Mouse (Mus musculus): ENCODE data around the gene Sap30. TPM values are rescaled to one million over a fixed set of nuclear protein-coding genes. Genes with fewer than 3 reads are reported as not detected.
"Not testable (repeated sequence)": the region's sequence is repeated elsewhere in the genome, so short reads cannot be mapped to it uniquely, and the experiment has no call there.

The Sap30 gene
- total RNA-seq, 2 experiments from 2014 or later = 19.7 to 24.9 TPM

DNA sequence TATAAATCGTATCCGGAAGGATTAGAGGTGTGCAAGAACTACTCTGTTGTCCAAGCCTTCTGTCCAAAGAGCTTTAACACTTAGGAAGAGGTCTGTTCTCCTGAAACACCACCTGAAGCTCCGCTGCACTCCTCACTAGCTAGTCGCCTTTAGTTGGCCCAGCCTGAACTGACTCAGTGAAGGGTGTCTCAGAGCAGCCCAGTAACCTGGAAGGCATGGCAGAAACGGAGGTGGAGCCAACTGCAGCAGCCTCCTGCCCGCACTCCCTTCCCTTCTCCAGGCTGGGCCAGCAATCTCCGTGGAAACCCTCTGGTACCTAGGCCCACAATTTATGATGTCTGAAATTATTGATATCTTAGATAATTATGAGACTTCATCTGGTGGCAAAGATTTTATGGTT is 36.9 kb downstream of the Sap30 start:
- no peak for ATAC-seq (replicated peaks; ENCODE audit: low FRiP score, poor library complexity, severe bottlenecking)

DNA sequence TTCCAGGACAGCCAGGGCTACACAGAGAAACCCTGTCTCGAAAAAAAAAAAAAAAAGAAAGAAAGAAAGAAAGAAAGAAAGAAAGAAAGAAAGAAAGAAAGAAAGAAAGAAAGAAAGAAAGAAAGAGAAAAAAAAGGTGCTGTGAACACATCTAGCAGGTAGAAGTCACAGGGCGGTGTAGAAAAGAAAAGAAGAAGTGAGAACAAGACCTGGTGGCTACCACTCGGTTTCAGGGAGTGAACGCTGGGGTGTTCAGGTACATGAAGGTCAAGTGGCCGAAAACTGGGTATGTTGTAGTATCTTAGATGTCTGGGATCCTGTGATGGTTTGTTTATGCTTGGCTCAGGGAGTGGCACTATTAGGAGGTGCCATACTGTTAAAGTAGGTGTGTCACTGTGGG is 41.8 kb downstream of the Sap30 start:
- ATAC-seq (replicated peaks; ENCODE audit: low FRiP score, poor library complexity, severe bottlenecking) = not testable (repeated sequence)

DNA sequence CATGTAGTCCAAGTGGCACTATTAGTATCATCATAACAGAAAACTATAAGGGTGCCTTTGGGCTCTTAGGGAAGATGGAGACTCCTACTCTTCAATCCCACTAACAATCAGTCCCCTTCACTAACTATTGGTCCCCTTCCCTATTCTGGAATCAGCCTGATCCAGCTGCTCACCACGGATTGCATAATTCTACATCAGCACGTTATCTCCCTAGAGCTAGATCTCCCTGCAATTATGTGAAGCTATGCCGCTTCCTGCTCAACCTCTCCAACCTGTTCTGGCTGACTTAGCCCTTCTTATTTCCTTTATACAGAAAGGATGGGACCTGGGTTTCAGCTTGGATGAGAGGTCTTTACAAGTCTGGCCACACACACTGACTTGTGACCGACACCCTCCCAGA is 44.4 kb downstream of the Sap30 start:
- ATAC-seq (replicated peaks; ENCODE audit: low FRiP score, poor library complexity, severe bottlenecking) = no peak

DNA sequence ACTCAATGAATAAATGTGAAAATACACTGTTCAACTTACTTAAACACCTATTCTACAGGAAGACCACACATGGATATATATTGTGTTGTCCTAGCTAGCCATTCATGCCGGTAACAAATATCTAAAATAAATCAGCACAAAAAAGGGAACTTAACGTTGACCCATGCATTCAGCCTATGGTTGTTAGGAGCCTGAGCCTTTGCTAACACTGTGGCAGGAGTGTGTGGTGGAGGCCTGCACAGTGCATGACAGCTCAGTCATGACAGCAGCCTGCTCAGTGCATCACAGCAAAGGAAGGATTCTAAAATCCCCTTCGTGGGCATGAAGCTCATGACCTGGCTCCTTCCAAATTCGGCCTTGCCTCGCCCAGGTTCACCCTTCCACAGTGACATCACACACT is 46.1 kb downstream of the Sap30 start:
- ATAC-seq (replicated peaks; ENCODE audit: low FRiP score, poor library complexity, severe bottlenecking) = no peak

DNA sequence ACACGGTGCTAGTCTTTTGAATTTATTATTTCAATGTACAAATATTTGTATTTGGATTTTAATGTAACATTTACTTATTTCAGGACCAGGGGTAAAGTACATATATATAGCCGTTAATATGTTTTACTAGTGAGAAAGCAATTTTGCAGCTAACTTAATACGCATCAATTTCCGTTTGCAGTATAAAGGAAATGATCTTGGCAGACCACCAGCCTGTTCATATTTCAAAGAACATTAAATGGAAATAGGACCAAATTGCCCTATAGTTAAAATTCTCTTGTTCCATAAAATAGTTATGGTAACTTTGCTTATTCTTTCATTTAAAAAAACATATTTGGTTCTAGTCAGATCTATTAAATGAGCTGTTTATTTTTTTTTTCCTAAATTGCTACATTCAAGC is 46.5 kb downstream of the Sap30 start:
- ATAC-seq (replicated peaks; ENCODE audit: low FRiP score, poor library complexity, severe bottlenecking) = no peak

DNA sequence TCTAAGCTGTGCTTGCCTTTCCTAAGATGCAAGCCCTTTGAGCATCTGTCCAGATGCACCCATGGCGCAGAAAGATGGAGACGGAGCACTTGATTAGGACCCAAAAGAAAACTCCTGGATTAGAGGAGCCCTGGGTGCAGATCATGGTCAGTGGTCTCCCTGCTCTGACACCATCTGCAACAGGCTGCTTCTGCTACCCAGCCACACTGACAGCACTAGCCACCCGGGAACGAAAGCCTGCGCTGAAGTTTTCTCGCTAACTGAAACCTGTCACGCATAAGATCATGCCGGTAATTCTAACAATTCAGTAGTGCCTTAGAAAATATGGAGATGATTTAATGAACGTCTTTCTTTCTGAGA is 51.2 kb downstream of the Sap30 start:
- ATAC-seq (replicated peaks; ENCODE audit: low FRiP score, poor library complexity, severe bottlenecking) = no peak

DNA sequence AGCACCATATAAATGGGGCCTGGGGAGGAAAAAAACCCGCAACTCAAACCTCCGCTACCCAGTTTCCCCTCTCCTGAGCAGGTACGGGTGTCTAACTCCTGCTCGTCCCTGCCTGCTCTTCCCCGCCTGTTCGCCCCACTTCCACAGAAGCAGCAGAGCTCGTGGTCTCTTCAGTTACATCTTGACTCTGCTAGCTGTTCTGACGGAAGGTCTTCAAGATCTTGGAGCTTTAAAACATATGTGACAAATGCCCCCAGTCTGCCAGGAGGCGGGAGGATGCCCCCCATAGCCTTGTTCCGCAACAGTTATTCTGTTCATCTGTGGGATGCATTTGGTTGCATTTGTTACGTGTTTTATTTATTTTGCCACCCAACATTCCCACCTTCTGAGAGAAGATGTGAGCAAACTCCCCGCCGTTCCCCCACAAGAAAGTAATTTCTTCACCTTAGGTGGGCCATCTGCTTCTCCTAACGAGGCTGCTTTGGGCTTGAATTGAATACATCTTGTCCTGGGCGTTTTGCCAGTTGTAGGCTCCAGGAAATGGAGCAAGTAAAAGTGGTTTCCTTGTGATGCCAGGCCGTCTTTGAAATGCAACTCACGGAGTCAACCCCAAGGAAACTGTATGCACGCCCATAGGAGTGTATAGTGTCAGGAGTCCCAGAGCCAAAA is 51.8 kb downstream of the Sap30 start:
- ATAC-seq (replicated peaks; ENCODE audit: low FRiP score, poor library complexity, severe bottlenecking) = no peak

DNA sequence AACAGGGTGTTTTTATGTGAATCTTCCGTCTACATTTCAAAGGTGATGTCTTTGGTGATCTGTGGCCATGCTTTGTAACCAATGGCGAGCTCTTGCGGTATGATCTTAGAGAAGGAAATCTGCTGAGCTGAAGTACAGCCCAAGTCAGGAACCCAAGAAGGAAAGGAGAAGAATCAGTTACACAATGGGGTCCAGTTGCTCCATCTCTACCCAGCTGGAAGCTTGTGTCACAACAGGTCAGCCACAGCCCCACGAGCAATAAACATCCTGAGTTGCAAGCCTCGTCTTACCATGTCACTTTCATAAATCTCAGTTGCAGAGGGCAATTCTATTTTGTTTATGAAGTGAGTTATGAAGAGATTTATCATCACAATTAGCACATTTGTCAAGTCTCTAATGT is 54.9 kb downstream of the Sap30 start:
- ATAC-seq (replicated peaks; ENCODE audit: low FRiP score, poor library complexity, severe bottlenecking) = no peak

Other genes with a start within 250 kb of the Sap30 start
- not detected in 2 replicates for gene Hand2, start 166.9 kb downstream of the Sap30 start, total RNA-seq (2015; ENCODE audit: low replicate concordance)
- not detected in 2 replicates for gene Hand2, start 166.9 kb downstream of the Sap30 start, total RNA-seq (2017; ENCODE audit: low replicate concordance)
- not detected in 2 replicates for gene Scrg1, start 31.9 kb downstream of the Sap30 start, total RNA-seq (2015; ENCODE audit: low replicate concordance)
- 3.5 TPM in 1 of 2 replicates, not detected in the other for gene Scrg1, start 31.9 kb downstream of the Sap30 start, total RNA-seq (2017; ENCODE audit: low replicate concordance)
- 755 and 757 TPM in 2 replicates for gene Hmgb2, start 24.0 kb upstream of the Sap30 start, total RNA-seq (2015; ENCODE audit: low replicate concordance)
- gene Hmgb2, start 24.0 kb upstream of the Sap30 start, total RNA-seq (2017; ENCODE audit: low replicate concordance) = 675 and 1,030 TPM in 2 replicates
- 1.3 and 2.5 TPM in 2 replicates for gene Galnt7, start 165.2 kb upstream of the Sap30 start, total RNA-seq (2015; ENCODE audit: low replicate concordance)
- 1.6 and 2.6 TPM in 2 replicates for gene Galnt7, start 165.2 kb upstream of the Sap30 start, total RNA-seq (2017; ENCODE audit: low replicate concordance)